Mouse (Mus musculus): Measurements from ENCODE around the gene Thap3.

Gene Thap3

GRCm38 (mm10) chr4:152009076-152010051 lies 20.6 kb upstream of the Thap3 start:
- peak; percentile 39 for DNase-seq (ENCODE audit: low spot score)

GRCm38 (mm10) chr4:152008622-152009075 lies 19.9 kb upstream of the Thap3 start, which contains the start of gene Klhl21:
Klhl21 (plus strand) TSS chr4:152008803.
- peak; percentile 86 for DNase-seq (ENCODE audit: low spot score)

- DNase-seq (ENCODE audit: low spot score) = no peak
Measured at GRCm38 (mm10) chr4:152008148-152008500, 19.3 kb upstream of the Thap3 start.

DNA sequence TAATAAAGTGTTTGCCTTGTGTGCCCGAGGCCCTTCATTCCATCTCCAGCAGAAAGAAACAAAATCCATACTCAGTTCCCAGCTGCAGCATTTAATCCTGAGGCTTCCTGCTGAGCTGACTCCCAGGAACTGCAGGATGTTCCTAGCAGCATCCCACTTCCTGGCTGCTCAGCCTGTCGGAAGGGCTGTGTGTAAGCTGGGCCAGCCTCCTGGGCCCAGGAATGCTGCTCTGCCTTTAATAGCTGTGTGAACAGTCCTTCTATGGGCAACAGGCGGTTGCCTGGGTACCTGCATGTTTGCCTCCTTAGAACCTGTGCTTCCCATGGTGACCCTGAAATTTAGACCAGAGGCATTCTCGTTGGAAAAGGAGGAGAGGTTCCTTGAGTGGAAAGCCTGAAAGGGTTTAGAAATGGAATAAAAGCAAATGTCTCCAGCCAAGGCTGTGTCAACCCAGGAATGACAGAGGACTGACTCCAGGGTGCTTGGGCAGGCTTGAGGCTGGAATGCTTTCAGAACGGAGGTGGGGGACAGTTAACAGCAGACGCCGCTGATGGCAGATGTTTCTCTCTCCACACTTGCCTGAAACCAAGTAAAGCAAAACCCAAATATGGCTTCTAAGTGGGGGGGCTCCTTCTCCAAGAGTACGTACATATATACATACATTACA lies 18.8 kb upstream of the Thap3 start:
- no peak for DNase-seq (ENCODE audit: low spot score)

GRCm38 (mm10) chr4:152006812-152007211 lies 18.0 kb upstream of the Thap3 start:
- DNase-seq (ENCODE audit: low spot score) = no peak

GRCm38 (mm10) chr4:152006137-152006536 lies 17.3 kb upstream of the Thap3 start:
- no peak for DNase-seq (ENCODE audit: low spot score)

- DNase-seq (ENCODE audit: low spot score) = no peak
Measured at GRCm38 (mm10) chr4:152002063-152002462, 13.3 kb upstream of the Thap3 start.

- DNase-seq (ENCODE audit: low spot score) = no peak
Measured at GRCm38 (mm10) chr4:152001335-152001734, 12.5 kb upstream of the Thap3 start.

DNA sequence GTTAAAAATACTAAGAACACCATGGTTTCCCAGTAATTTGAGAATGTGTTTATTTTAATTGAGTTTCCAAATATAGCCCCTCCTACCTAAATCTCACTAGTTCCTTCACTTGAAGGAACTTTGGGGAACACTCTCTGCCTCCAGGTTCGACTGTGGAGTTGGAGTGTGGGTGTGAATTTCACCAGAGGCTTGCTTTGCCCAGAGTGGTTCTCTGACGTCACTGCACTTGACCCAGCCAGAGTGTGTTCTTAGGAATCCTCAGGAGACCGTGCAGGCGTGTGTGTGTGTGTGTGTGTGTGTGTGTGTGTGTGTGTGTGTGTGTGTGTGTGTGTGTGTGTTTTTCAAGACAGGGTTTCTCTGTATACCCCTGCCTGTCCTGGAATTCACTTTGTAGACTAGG lies 12.1 kb upstream of the Thap3 start:
- no peak for DNase-seq (ENCODE audit: low spot score)

GRCm38 (mm10) chr4:151999481-151999880 lies 10.7 kb upstream of the Thap3 start:
- no peak for DNase-seq (ENCODE audit: low spot score)

- no peak for DNase-seq (ENCODE audit: low spot score)
Measured at GRCm38 (mm10) chr4:151997701-151998100, 8.9 kb upstream of the Thap3 start.

- DNase-seq (ENCODE audit: low spot score) = no peak
Measured at GRCm38 (mm10) chr4:151996951-151997222, 8.1 kb upstream of the Thap3 start.

GRCm38 (mm10) chr4:151996173-151996950 lies 7.6 kb upstream of the Thap3 start, which contains the start of gene Phf13:
Phf13 (minus strand) TSS chr4:151996258.
- peak; percentile 92 for DNase-seq (ENCODE audit: low spot score)

DNA sequence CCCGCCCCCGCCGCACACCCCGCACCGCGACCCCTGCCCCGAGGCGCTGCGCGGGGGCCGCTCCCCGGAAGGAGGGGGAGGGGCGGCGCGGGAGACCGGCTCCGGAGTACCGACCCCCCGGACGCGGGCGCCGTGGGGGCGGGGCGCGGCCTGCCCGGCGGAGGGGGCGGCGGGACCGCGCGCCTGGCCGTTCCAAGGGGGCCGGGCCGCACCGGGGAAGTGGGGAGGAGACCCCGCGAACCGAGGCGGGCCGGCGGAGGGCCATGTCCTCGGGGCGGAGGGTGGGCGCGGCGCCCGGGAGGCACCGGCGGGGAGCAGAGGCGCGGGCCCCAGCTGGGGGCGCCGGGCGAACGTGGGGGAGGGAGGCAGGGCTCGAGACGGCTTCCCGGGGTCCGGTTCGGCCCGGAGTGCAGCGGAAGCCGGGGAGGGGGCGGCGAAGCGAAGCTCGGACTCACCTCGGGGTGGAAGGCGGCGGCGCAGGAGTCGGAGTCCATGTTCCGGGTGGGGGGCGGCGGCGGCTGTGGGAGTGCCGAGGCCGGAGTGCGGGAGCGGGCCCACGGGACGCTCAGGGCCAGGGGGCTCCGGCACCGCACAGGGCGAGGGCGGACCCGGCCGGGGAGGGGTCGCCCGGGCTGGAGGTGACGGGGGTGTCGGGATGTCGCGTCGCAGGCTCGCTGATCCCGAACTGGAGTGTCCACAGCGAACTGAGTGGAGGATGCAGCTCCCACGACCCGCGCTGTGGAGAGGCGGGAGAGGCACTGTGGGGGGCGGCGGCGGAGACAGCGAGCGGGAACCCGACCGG lies 6.8 kb upstream of the Thap3 start:
- DNase-seq (ENCODE audit: low spot score) = no peak

DNA sequence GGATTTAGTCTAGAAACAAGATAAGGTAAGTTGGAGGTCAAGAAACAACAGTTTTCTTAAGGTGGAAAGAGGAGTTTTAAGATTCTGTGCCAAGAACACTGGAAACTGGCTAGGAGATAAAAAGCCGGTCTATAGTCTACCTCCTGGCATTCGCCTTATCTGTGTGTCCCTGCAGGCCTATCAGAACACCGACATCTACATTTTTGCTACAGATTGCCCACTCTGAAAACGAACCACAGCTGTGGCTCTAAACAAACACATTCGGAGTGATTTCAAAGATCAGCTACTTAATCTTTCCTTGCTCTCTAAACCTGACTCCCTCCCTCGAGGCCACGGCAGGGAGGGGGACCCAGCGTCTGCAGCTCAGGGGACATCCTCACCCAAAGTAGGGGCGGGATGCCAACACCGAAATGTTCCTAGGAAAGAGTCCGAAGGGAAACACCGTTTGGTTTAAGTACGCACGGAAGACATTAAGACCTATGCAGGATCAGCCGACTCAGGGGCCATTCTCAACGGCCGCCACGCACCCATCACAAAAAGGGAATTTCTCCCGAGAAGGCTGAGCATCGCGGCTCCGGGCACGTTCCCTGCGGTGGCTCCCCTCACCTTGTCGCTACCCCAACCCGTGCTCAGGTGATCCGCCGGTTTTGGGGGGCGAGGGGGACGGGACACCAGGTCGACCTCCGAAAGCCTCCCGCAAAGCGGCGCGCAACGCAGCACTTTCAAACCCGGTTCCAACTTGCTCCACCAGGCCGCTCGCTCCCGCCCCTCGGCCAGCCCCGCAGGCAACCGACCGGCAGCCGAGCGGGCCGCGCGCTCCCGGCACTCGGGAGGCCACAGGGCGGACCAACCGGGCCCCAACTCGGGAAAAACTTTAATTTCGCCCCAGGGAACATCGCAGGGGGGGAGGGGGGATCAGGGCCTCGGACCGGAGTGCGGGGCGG lies 5.7 kb upstream of the Thap3 start:
- DNase-seq (ENCODE audit: low spot score) = peak; percentile 31

DNA sequence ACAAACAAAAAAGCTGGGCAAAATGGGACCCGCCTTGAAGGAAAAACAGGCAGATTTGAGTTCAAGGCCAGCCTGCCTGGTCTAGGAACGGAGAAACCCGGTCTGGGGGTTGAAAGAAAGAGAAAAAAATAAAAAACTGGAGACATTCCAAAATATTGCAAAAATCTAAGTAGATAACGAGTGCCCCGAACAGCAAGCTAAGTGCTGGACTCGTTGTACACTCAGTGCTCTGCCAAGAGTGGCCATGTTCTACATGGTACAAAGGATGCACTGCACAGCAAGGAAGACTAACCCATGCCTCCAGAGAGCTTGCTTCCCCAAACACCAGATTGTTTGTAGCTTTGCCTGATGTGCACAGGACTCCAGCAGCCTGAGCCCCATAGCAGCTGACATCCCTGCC lies 4.2 kb upstream of the Thap3 start:
- no peak for DNase-seq (ENCODE audit: low spot score)

GRCm38 (mm10) chr4:151992091-151992490 lies 3.3 kb upstream of the Thap3 start:
- no peak for DNase-seq (ENCODE audit: low spot score)

DNA sequence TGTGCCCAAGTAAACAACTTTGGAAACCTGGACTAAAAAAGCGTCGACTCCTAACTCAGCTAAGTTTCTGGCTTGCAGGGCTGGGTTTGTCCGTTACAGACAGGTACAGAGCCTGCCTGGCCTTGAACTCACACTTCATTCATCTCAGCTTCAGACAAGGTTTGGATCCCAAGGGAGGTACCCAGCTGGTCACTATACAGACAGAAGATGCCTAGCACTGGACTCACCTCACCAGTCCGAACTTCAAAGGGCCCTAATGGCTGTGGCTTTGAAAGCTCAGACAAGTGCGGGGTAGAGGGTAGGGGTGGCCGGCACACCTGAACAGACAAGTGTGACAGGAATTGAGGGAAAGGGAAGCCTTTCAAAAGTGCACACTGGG lies 302 bp upstream of the Thap3 start:
- no peak for DNase-seq (ENCODE audit: low spot score)

GRCm38 (mm10) chr4:151988014-151988341 lies 819 bp downstream of the Thap3 start:
- DNase-seq (ENCODE audit: low spot score) = no peak

- no peak for DNase-seq (ENCODE audit: low spot score)
Measured at GRCm38 (mm10) chr4:151986650-151987049, 2.1 kb downstream of the Thap3 start.

- DNase-seq (ENCODE audit: low spot score) = no peak
Measured at GRCm38 (mm10) chr4:151985886-151986285, 2.9 kb downstream of the Thap3 start.

Data from ovary, postnatal 10 days (tissue).